Mouse (Mus musculus) cortical plate, adult 2 months (tissue): Measurements from ENCODE around the gene Igsf6.

Source experiments
- CTCF ChIP-seq: fragments of 200-500 bp; IDR thresholded peaks from 2 replicates; pipeline ENCODE4 v1.5.1; 2011; ENCODE audit warnings: mild to moderate bottlenecking, control low read depth, low read length; ENCODE audit not compliant: insufficient read depth; ENCODE audit errors: extremely low read depth
- POLR2A ChIP-seq: fragments of 200-500 bp; IDR thresholded peaks from 2 replicates; pipeline ENCODE4 v1.6.1; 2011; ENCODE audit warnings: mild to moderate bottlenecking, low read length, control low read depth; ENCODE audit not compliant: insufficient read depth; ENCODE audit errors: extremely low read depth

DNA sequence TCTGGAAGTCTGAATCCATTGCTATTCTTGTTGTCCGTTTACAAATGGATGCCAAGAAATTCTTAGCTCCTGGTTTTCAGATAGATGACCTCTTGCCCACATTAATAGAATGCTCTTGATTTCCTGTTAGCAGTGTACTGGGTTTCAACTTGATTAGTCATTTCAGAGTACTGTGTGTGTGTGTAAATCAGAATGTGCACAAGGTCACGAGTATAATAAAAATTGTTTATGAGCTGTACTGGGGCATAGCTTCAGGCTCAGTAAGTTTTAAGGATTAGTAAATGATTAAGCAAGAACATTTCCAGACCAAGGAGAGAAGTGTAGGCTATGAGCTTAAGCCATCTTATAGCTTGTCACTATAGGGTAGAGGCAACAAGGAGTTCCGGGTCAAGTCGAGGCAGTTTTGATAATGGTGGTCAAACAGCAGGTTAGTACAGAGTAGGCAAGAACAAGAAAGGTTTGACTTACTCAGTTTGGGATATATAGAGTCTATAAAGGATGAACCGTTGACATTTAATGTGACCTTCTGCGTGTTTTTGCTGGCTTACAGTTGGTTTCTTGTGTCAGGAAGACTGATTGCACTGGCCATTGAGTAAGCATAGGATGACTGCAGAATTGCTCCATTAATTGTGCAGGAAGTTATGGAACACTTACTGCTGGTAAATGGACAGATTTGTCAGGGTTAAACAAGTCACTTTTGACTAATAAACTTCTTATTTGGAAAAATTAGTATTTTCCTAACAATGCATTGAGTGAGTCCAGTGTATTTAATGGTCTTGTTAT is 28.5 kb downstream of the Igsf6 start:
- TF ChIP-seq CTCF = no peak
- no peak for TF ChIP-seq POLR2A
